Mouse (Mus musculus) limb, embryonic 13.5 days (tissue): ENCODE data around the gene Zdhhc12. TPM values are rescaled to one million over a fixed set of nuclear protein-coding genes. Genes with fewer than 3 reads are reported as not detected.
"Not testable (repeated sequence)": the region's sequence is repeated elsewhere in the genome, so short reads cannot be mapped to it uniquely, and the experiment has no call there.

Experiments used
- ATAC-seq: fragments of 200-750 bp; cut with Nextera tagmentation; 2 replicates; pipeline ENCODE4 v1.8.0; 2017; ENCODE audit warnings: low read depth, moderate number of reproducible peaks, moderate TSS enrichment; ENCODE audit not compliant: low FRiP score
- H3K27ac ChIP-seq: fragments of 300-500 bp; sonication (generic); 2 replicates; pipeline ENCODE4 v1.5.1; 2015; ENCODE audit warnings: inconsistent platforms, mild to moderate bottlenecking, moderate library complexity
- H3K27me3 ChIP-seq: fragments of 300-500 bp; sonication (generic); 2 replicates; pipeline ENCODE4 v1.6.1; 2015; ENCODE audit warnings: mild to moderate bottlenecking, inconsistent platforms
- H3K36me3 ChIP-seq: fragments of 300-500 bp; sonication (generic); 2 replicates; pipeline ENCODE4 v1.6.1; 2015; ENCODE audit warnings: inconsistent platforms, mild to moderate bottlenecking, moderate library complexity
- H3K4me1 ChIP-seq: fragments of 300-500 bp; sonication (generic); 2 replicates; pipeline ENCODE4 v1.6.1; 2015; ENCODE audit warnings: inconsistent platforms
- H3K4me2 ChIP-seq: fragments of 300-500 bp; sonication (generic); replicated peaks from 2 replicates; pipeline ENCODE4 v1.6.1; 2015; ENCODE audit warnings: inconsistent platforms, mild to moderate bottlenecking, moderate library complexity
- H3K4me3 ChIP-seq: fragments of 300-500 bp; sonication (generic); 2 replicates; pipeline ENCODE4 v1.5.1; 2015; ENCODE audit warnings: moderate library complexity, mild to moderate bottlenecking, inconsistent platforms
- H3K9ac ChIP-seq: fragments of 300-500 bp; sonication (generic); 2 replicates; pipeline ENCODE4 v1.6.1; 2015; ENCODE audit warnings: mild to moderate bottlenecking, inconsistent platforms
- H3K9me3 ChIP-seq: fragments of 300-500 bp; sonication (generic); 2 replicates; pipeline ENCODE4 v1.6.1; 2016; ENCODE audit warnings: inconsistent platforms
- WGBS: fragments of 180-500 bp; shearing (Covaris S2); methylation state at CpG from one replicate; pipeline ENCODE4 v1.1.7; 2015; 5-methylcytosine and 5-hydroxymethylcytosine counted together
- polyA plus RNA-seq: library from polyadenylated mRNA; unstranded; fragments of >200 nt; fragmentation: Nextera tagmentation; extraction: Ambion mirVana; gene quantifications from 2 replicates; pipeline ENCODE4 v1.2.1, GENCODE M21; 2015

Zdhhc12 gene
- polyA plus RNA-seq, 1 experiment from 2014 or later = 27.9 TPM

GRCm38 (mm10) chr2:30061215-30062166 lies 32.0 kb downstream of the Zdhhc12 start:
- peak overlapping the region; percentile 96 for H3K27ac ChIP-seq
- H3K27me3 ChIP-seq = no peaks in the 10 kb centered on the region
- ATAC-seq = peak; percentile 2; the same call in 1 of the 2 replicates
- H3K4me2 ChIP-seq = peak overlapping the region; percentile 89
- H3K4me3 ChIP-seq = peak overlapping the region; percentile 64
- H3K4me1 ChIP-seq = peaks cover 40% of the 10 kb centered on the region
- H3K36me3 ChIP-seq = no peaks in the 10 kb centered on the region
- peak overlapping the region; percentile 81 for H3K9ac ChIP-seq
- 8% methylated on average over 37 of the region's 37 CpGs for WGBS
- no peaks in the 10 kb centered on the region for H3K9me3 ChIP-seq

- Histone ChIP-seq H3K9me3 (no peaks in the 10 kb centered on the region), H3K9ac (no peak overlapping the region), H3K4me2 (no peak overlapping the region), H3K36me3 (no peaks in the 10 kb centered on the region), H3K4me1 (peaks cover 17% of the 10 kb centered on the region), H3K4me3 (no peak overlapping the region), H3K27ac (no peak overlapping the region), H3K27me3 (no peaks in the 10 kb centered on the region)
- WGBS = 57% methylated on average over 5 of the region's 5 CpGs
- ATAC-seq = no peak
These were observed 35.0 kb downstream of the Zdhhc12 start for GRCm38 (mm10) chr2:30058418-30058817.

GRCm38 (mm10) chr2:30057223-30057904 lies 36.1 kb downstream of the Zdhhc12 start, which contains the start of gene Set:
Gene Set, plus strand, starts transcription at chr2:30057378.
- ATAC-seq = no peak
- no peaks in the 10 kb centered on the region for H3K36me3 ChIP-seq
- no peak within 1 kb of the TSS for H3K4me2 ChIP-seq
- 37% methylated on average over 12 of the region's 12 CpGs for WGBS
- no peaks in the 10 kb centered on the region for H3K27me3 ChIP-seq
- H3K4me3 ChIP-seq = no peak within 1 kb of the TSS
- no peak within 1 kb of the TSS for H3K9ac ChIP-seq
- H3K9me3 ChIP-seq = no peaks in the 10 kb centered on the region
- H3K27ac ChIP-seq = no peak within 1 kb of the TSS
- peaks cover 12% of the 10 kb centered on the region for H3K4me1 ChIP-seq

- Histone ChIP-seq H3K4me2 (no peak overlapping the region), H3K4me3 (no peak overlapping the region), H3K27ac (no peak overlapping the region), H3K4me1 (peaks cover 12% of the 10 kb centered on the region), H3K36me3 (no peaks in the 10 kb centered on the region), H3K9ac (no peak overlapping the region), H3K27me3 (no peaks in the 10 kb centered on the region), H3K9me3 (no peaks in the 10 kb centered on the region)
- 80% methylated on average over 3 of the region's 3 CpGs for WGBS
- ATAC-seq = no peak
These were observed 36.7 kb downstream of the Zdhhc12 start for GRCm38 (mm10) chr2:30056736-30057135.

- WGBS = 94% methylated on average over 3 of the region's 3 CpGs
- H3K4me1 ChIP-seq, H3K36me3 ChIP-seq, H3K27me3 ChIP-seq, H3K27ac ChIP-seq, H3K4me2 ChIP-seq, H3K9ac ChIP-seq, ATAC-seq, H3K4me3 ChIP-seq, H3K9me3 ChIP-seq: not testable (repeated sequence)
These were observed 38.1 kb downstream of the Zdhhc12 start for GRCm38 (mm10) chr2:30055310-30055709.

- ATAC-seq = no peak
- Histone ChIP-seq H3K4me1 (peaks cover 13% of the 10 kb centered on the region; the same call in 1 of the 2 replicates), H3K27ac (no peak overlapping the region), H3K9ac (no peak overlapping the region), H3K9me3 (no peaks in the 10 kb centered on the region), H3K4me2 (no peak overlapping the region), H3K27me3 (no peaks in the 10 kb centered on the region), H3K36me3 (no peaks in the 10 kb centered on the region), H3K4me3 (no peak overlapping the region)
- 52% methylated on average over 6 of the region's 6 CpGs for WGBS
These were observed 41.3 kb downstream of the Zdhhc12 start for GRCm38 (mm10) chr2:30051992-30052761.

GRCm38 (mm10) chr2:30049831-30050230 lies 43.6 kb downstream of the Zdhhc12 start:
- WGBS = 84% methylated on average over 3 of the region's 3 CpGs
- Histone ChIP-seq H3K4me3 (no peak overlapping the region), H3K9ac (no peak overlapping the region), H3K4me2 (0 out of 2 replicates have a peak overlapping the region, but pooled peaks have one; percentile 71), H3K9me3 (no peaks in the 10 kb centered on the region), H3K27me3 (no peaks in the 10 kb centered on the region), H3K36me3 (peaks cover 13% of the 10 kb centered on the region), H3K4me1 (peaks cover 11% of the 10 kb centered on the region; the same call in 1 of the 2 replicates), H3K27ac (no peak overlapping the region)
- no peak for ATAC-seq

GRCm38 (mm10) chr2:30048699-30049388 lies 44.6 kb downstream of the Zdhhc12 start, which contains the start of gene Wdr34:
Gene Wdr34, minus strand, starts transcription at chr2:30048881.
- H3K9ac ChIP-seq = peak within 1 kb of the TSS; percentile 73
- peak; percentile 94 for ATAC-seq
- H3K4me1 ChIP-seq = peaks cover 11% of the 10 kb centered on the region; the same call in 1 of the 2 replicates
- peaks cover 16% of the 10 kb centered on the region for H3K36me3 ChIP-seq
- peak within 1 kb of the TSS; percentile 77 for H3K27ac ChIP-seq
- H3K9me3 ChIP-seq = no peaks in the 10 kb centered on the region
- no peaks in the 10 kb centered on the region for H3K27me3 ChIP-seq
- WGBS = 2% methylated on average over 54 of the region's 54 CpGs
- H3K4me3 ChIP-seq = peak within 1 kb of the TSS; percentile 79
- peak within 1 kb of the TSS; percentile 71 for H3K4me2 ChIP-seq

- Histone ChIP-seq H3K9ac (peak overlapping the region; percentile 73), H3K4me2 (peak overlapping the region; percentile 71), H3K36me3 (peaks cover 16% of the 10 kb centered on the region), H3K4me1 (peaks cover 11% of the 10 kb centered on the region; the same call in 1 of the 2 replicates), H3K4me3 (peak overlapping the region; percentile 79), H3K27me3 (no peaks in the 10 kb centered on the region), H3K27ac (peak overlapping the region; percentile 77; the same call in 1 of the 2 replicates), H3K9me3 (no peaks in the 10 kb centered on the region)
- 59% methylated on average over 11 of the region's 11 CpGs for whole genome bisulfite sequencing
- no peak for ATAC-seq
These were observed 45.3 kb downstream of the Zdhhc12 start for GRCm38 (mm10) chr2:30048101-30048501.

- Histone ChIP-seq H3K27ac (no peak overlapping the region), H3K9me3 (no peaks in the 10 kb centered on the region), H3K4me2 (0 out of 2 replicates have a peak overlapping the region, but pooled peaks have one; percentile 71), H3K36me3 (peaks cover 16% of the 10 kb centered on the region), H3K4me3 (no peak overlapping the region), H3K27me3 (no peaks in the 10 kb centered on the region), H3K4me1 (peaks cover 16% of the 10 kb centered on the region; the same call in 1 of the 2 replicates), H3K9ac (no peak overlapping the region)
- 99% methylated on average over 6 of the region's 6 CpGs for WGBS
- no peak for ATAC-seq
These were observed 46.3 kb downstream of the Zdhhc12 start for GRCm38 (mm10) chr2:30047127-30047526.

GRCm38 (mm10) chr2:30044550-30044949 lies 48.9 kb downstream of the Zdhhc12 start:
- no peak overlapping the region for H3K4me2 ChIP-seq
- no peaks in the 10 kb centered on the region for H3K9me3 ChIP-seq
- 85% methylated on average over 5 of the region's 5 CpGs for WGBS
- no peak overlapping the region for H3K9ac ChIP-seq
- no peaks in the 10 kb centered on the region for H3K27me3 ChIP-seq
- no peak for ATAC-seq
- H3K4me3 ChIP-seq = no peak overlapping the region
- no peak overlapping the region for H3K27ac ChIP-seq
- H3K4me1 ChIP-seq = peaks cover 16% of the 10 kb centered on the region; the same call in 1 of the 2 replicates
- peaks cover 16% of the 10 kb centered on the region for H3K36me3 ChIP-seq
